8 mouse cellular contexts compared by ENCODE assay signal in genomic region chr8:4676586-4676985, GRCm38 (mm10).
DNase-seq lines count a peak whose midpoint lies in the region; ATAC-seq and TF ChIP-seq lines count a peak whose summit lies in the region.

No protein-coding gene starts in this region.

- ATAC-seq in erythroblast, adult 5-6 weeks (replicated peaks; ENCODE audit: low FRiP score, poor library complexity, severe bottlenecking): no peak
- ATAC-seq in neural tube, embryonic 11.5 days (ENCODE audit: insufficient read depth, low FRiP score, low TSS enrichment): no peak
- ATAC-seq in stomach, embryonic 14.5 days (ENCODE audit: insufficient number of reproducible peaks, insufficient read depth, low FRiP score, low read depth): no peak

- peaks cover 24% of the 10 kb centered on the region for H3K4me1 ChIP-seq in erythroblast, embryonic 14.5 days (ENCODE audit: control insufficient read depth)
- no peaks in the 10 kb centered on the region for H3K4me1 ChIP-seq in neural tube, embryonic 11.5 days (ENCODE audit: control insufficient read depth, insufficient read depth, low read length)
- no peaks in the 10 kb centered on the region for H3K4me1 ChIP-seq in embryonic fibroblast, embryonic 13.5 days (ENCODE audit: control insufficient read depth, insufficient read depth, low read length)
- no peaks in the 10 kb centered on the region for H3K4me1 ChIP-seq in stomach, embryonic 14.5 days (ENCODE audit: control insufficient read depth, insufficient read depth, low read length)

- no peak overlapping the region for H3K9ac ChIP-seq in neural tube, embryonic 11.5 days (ENCODE audit: low read length)
- no peak overlapping the region for H3K9ac ChIP-seq in stomach, embryonic 14.5 days (replicated peaks; ENCODE audit: low read depth, low read length)

- intact Hi-C loops in left cerebral cortex, postnatal 4 days (cut with DNase I): no loop called here
- intact Hi-C loops in gastrocnemius, postnatal 36 days (cut with DNase I): loop anchor here (5.0 kb wide), 2 partner anchors 64 to 101 kb away; partner anchors contain the start of genes Shcbp1 and Zfp958

- peak overlapping the region; percentile 52; the same call in 1 of the 2 replicates for H3K4me2 ChIP-seq in neural tube, embryonic 11.5 days (ENCODE audit: low read depth)
- peak overlapping the region; percentile 50 for H3K4me2 ChIP-seq in stomach, embryonic 14.5 days (replicated peaks; ENCODE audit: low read depth, low read length)

- no peak overlapping the region for H3K27ac ChIP-seq in neural tube, embryonic 11.5 days (ENCODE audit: low read depth, low read length)
- H3K27ac ChIP-seq in embryonic fibroblast, embryonic 13.5 days (ENCODE audit: insufficient read depth, low read length): no peak overlapping the region
- H3K27ac ChIP-seq in stomach, embryonic 14.5 days (ENCODE audit: low read length): no peak overlapping the region

- peak overlapping the region; percentile 95 for H3K4me3 ChIP-seq in erythroblast, embryonic 14.5 days (replicated peaks)
- H3K4me3 ChIP-seq in neural tube, embryonic 11.5 days (ENCODE audit: low read depth, low read length): peak overlapping the region; percentile 49; the same call in 1 of the 2 replicates
- H3K4me3 ChIP-seq in embryonic fibroblast, embryonic 13.5 days (ENCODE audit: insufficient read depth, low read length): 0 out of 2 replicates have a peak overlapping the region, but pooled peaks have one; percentile 12
- H3K4me3 ChIP-seq in stomach, embryonic 14.5 days (ENCODE audit: low read depth, low read length): peak overlapping the region; percentile 43

- TF ChIP-seq CTCF in embryonic fibroblast, embryonic 13.5 days (IDR thresholded peaks at IDR 0.05; ENCODE audit: borderline replicate concordance, insufficient read depth, low read length): no peak

- DNase-seq in neural tube, embryonic 11.5 days (ENCODE audit: low spot score): no peak
- DNase-seq in neural tube, embryonic 10.5 days (ENCODE audit: extremely low spot score, low spot score): no peak
- DNase-seq in left cerebral cortex, postnatal 4 days: peak; percentile 3
- no peak for DNase-seq in gastrocnemius, postnatal 36 days

- no peaks in the 10 kb centered on the region for H3K27me3 ChIP-seq in erythroblast, embryonic 14.5 days (ENCODE audit: control insufficient read depth)
- H3K27me3 ChIP-seq in neural tube, embryonic 11.5 days (ENCODE audit: control insufficient read depth, insufficient read depth, low read length): no peaks in the 10 kb centered on the region
- no peaks in the 10 kb centered on the region for H3K27me3 ChIP-seq in stomach, embryonic 14.5 days (ENCODE audit: control insufficient read depth, insufficient read depth, low read length)

- 86% methylated on average over 7 of the region's 7 CpGs for WGBS in neural tube, embryonic 11.5 days
- 83% methylated on average over 7 of the region's 7 CpGs for WGBS in stomach, embryonic 14.5 days

- no peak for TF ChIP-seq POLR2A in embryonic fibroblast, embryonic 13.5 days (IDR thresholded peaks at IDR 0.05; ENCODE audit: low read depth, low read length)

- H3K9me3 ChIP-seq in erythroblast, embryonic 14.5 days (ENCODE audit: control insufficient read depth, low read length): peaks cover 22% of the 10 kb centered on the region
- no peaks in the 10 kb centered on the region for H3K9me3 ChIP-seq in neural tube, embryonic 11.5 days (ENCODE audit: control insufficient read depth, low read length)
- H3K9me3 ChIP-seq in stomach, embryonic 14.5 days (ENCODE audit: control insufficient read depth, low read depth, low read length): no peaks in the 10 kb centered on the region

- no peaks in the 10 kb centered on the region for H3K36me3 ChIP-seq in erythroblast, embryonic 14.5 days (ENCODE audit: control insufficient read depth)
- H3K36me3 ChIP-seq in neural tube, embryonic 11.5 days (ENCODE audit: control insufficient read depth, insufficient read depth, low read length): no peaks in the 10 kb centered on the region
- no peaks in the 10 kb centered on the region for H3K36me3 ChIP-seq in stomach, embryonic 14.5 days (ENCODE audit: control insufficient read depth, insufficient read depth, low read length)

Comparison
In these comparisons a context has a peak if more than half of its experiments do, and no peak if none do; other contexts are left out.
1. H3K4me3 ChIP-seq: peak in every context shown above with its lines; median percentile 95 in erythroblast, embryonic 14.5 days; 49 in neural tube, embryonic 11.5 days; 43 in stomach, embryonic 14.5 days; 12 in embryonic fibroblast, embryonic 13.5 days.